Mouse (Mus musculus) layer of hippocampus, postnatal 10 days (tissue): ENCODE measurements around the gene Zfp691. TPM values are rescaled to one million over a fixed set of nuclear protein-coding genes. Genes with fewer than 3 reads are reported as not detected.

Source experiments
- DNase-seq, 2 experiments: peaks; one replicate each; pipeline ENCODE4 v3.0.0; 2021; ENCODE audit warnings: low spot score in 2 of 2
- microRNA-seq, 2 experiments: library from miRNA; unstranded; fragments of <30 nt; microRNA quantifications; one replicate each; pipeline ENCODE4 v1.2.0; 2021
- total RNA-seq, 2 experiments: library from RNA; stranded (reverse); gene quantifications; 2 replicates each; pipeline ENCODE4 v1.2.3; 2021

The Zfp691 gene
- total RNA-seq, 2 experiments from 2014 or later = 6.2 to 7.7 TPM

GRCm38 (mm10) chr4:119125577-119126270 is 48.3 kb downstream of the Zfp691 start:
- no peak for DNase-seq

GRCm38 (mm10) chr4:119124771-119125273 is 49.2 kb downstream of the Zfp691 start:
- no peak for DNase-seq

GRCm38 (mm10) chr4:119121249-119121648 is 52.7 kb downstream of the Zfp691 start:
- DNase-seq = peak; percentile 41 to 52

GRCm38 (mm10) chr4:119120095-119120494 is 53.9 kb downstream of the Zfp691 start:
- DNase-seq = no peak

Small RNA genes within 50 kb of the gene (microRNA-seq; reads per million reads assigned to microRNA genes)
- gene Mir1957a = 0 reads per million in 2 experiments

Other genes starting within 250 kb of the Zfp691 start
- not detected for gene Olfr1328, start 235.6 kb downstream of the Zfp691 start, total RNA-seq
- 1 to 10 TPM in 1 of 2 experiments, under 1 TPM in 1; 0.46 to 1.1 TPM for gene Lao1, start 212.6 kb downstream of the Zfp691 start, total RNA-seq
- 10 to 100 TPM; 53.4 to 60.4 TPM for gene Slc2a1, start 65.5 kb downstream of the Zfp691 start, total RNA-seq
- gene Ermap, start 15.8 kb upstream of the Zfp691 start, total RNA-seq = under 1 TPM; 0.30 to 0.78 TPM
- gene Svbp, start 21.1 kb upstream of the Zfp691 start, total RNA-seq = 10 to 100 TPM; 33.6 to 36.7 TPM
- gene Tmem269, start 44.0 kb upstream of the Zfp691 start, total RNA-seq = not detected
- gene AU022252, start 58.5 kb upstream of the Zfp691 start, total RNA-seq = 10 to 100 TPM; 32.0 to 39.1 TPM
- 10 to 100 TPM in 1 of 2 experiments, 1 to 10 TPM in 1; 10.0 to 10.3 TPM for gene P3h1, start 58.7 kb upstream of the Zfp691 start, total RNA-seq
- gene Cldn19, start 81.2 kb upstream of the Zfp691 start, total RNA-seq = 1 to 10 TPM in 1 of 2 experiments, under 1 TPM in 1; 0.41 to 1.1 TPM
- gene Ybx1, start 120.4 kb upstream of the Zfp691 start, total RNA-seq = 100 to 1,000 TPM; 798 to 928 TPM
- gene Ppih, start 146.4 kb upstream of the Zfp691 start, total RNA-seq = 10 to 100 TPM; 23.0 to 26.7 TPM
- gene Ccdc30, start 241.3 kb upstream of the Zfp691 start, total RNA-seq = 10 to 100 TPM; 21.5 to 24.1 TPM
- 1 to 10 TPM; 6.1 to 6.2 TPM for gene Ppcs, start 248.2 kb upstream of the Zfp691 start, total RNA-seq
- not detected for gene Zmynd12, start 248.6 kb upstream of the Zfp691 start, total RNA-seq